Mouse (Mus musculus) kidney, adult 2 months (tissue): Measurements from ENCODE around the gene Abtb1. TPM values are rescaled to one million over a fixed set of nuclear protein-coding genes. Genes with fewer than 3 reads are reported as not detected.

Source experiments
- DNase-seq: peaks from one replicate; pipeline ENCODE4 v3.0.0; 2021
- H3K27ac ChIP-seq: fragments of 200-500 bp; 2 replicates; pipeline ENCODE4 v1.5.1; 2012; ENCODE audit warnings: low read depth, low read length, control low read depth, inconsistent platforms; ENCODE audit not compliant: insufficient read depth
- H3K27me3 ChIP-seq: fragments of 200-500 bp; replicated peaks from 2 replicates; pipeline ENCODE4 v1.6.1; 2012; ENCODE audit warnings: mild to moderate bottlenecking, moderate library complexity, low read length, inconsistent platforms; ENCODE audit not compliant: control insufficient read depth, insufficient read depth
- H3K36me3 ChIP-seq: fragments of 200-500 bp; 2 replicates; pipeline ENCODE4 v1.6.1; 2012; ENCODE audit warnings: mild to moderate bottlenecking, moderate library complexity, low read length, inconsistent platforms; ENCODE audit not compliant: control insufficient read depth, insufficient read depth
- H3K4me1 ChIP-seq: fragments of 200-500 bp; 2 replicates; pipeline ENCODE4 v1.6.1; 2011; ENCODE audit warnings: low read length; ENCODE audit not compliant: control insufficient read depth, insufficient read depth
- H3K4me3 ChIP-seq: fragments of 200-500 bp; 2 replicates; pipeline ENCODE4 v1.5.1; 2011; ENCODE audit warnings: mild to moderate bottlenecking, low read depth, low read length, control low read depth; ENCODE audit not compliant: insufficient read depth
- CTCF ChIP-seq: fragments of 200-500 bp; conservative IDR thresholded peaks from 2 replicates; pipeline ENCODE4 v1.5.1; 2011; ENCODE audit warnings: low read depth, mild to moderate bottlenecking, control low read depth, low read length, moderate library complexity, mixed read lengths; ENCODE audit not compliant: insufficient read depth, insufficient read length
- POLR2A ChIP-seq: fragments of 200-500 bp; IDR thresholded peaks from one replicate; pipeline ENCODE4 v1.6.1; 2011; ENCODE audit warnings: low read depth, low read length, control low read depth
- WGBS: fragments of 180-500 bp; shearing (Covaris S2); methylation state at CpG from one replicate; pipeline ENCODE4 v1.1.7; 2018; 5-methylcytosine and 5-hydroxymethylcytosine counted together
- polyA plus RNA-seq: library from polyadenylated mRNA; depleted of rRNA; stranded (reverse); fragments of >200 nt; gene quantifications from 2 replicates; pipeline ENCODE4 v1.2.3, GENCODE M21; 2012

Gene Abtb1
- polyA plus RNA-seq, 1 experiment, result 52.8 TPM

DNA sequence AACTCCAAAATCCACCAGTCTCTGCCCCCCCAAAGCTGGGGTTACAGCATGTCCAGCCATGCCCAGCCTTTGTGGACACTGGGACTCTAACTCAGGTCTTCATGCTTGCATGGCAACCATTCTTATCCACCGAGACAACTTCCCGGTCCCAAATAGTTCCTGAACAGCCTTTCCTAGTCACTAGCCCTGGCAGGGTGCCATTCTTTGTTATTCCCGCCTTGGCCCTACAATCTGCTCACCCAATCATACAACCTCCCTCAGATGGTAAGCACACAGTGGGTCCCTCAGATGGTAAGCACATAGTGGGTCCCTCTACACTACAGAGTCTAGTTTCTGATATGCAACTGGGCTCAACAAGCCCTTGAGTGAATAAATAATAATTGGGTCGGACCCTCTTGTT is 28.8 kb upstream of the Abtb1 start:
- no peak for TF ChIP-seq POLR2A
- TF ChIP-seq CTCF, result no peak
- H3K36me3 ChIP-seq, result no peaks in the 10 kb centered on the region
- no peak overlapping the region for H3K27ac ChIP-seq
- WGBS, result 63% methylated on average over 4 of the region's 4 CpGs
- no peaks in the 10 kb centered on the region for H3K4me1 ChIP-seq
- DNase-seq, result no peak
- no peaks in the 10 kb centered on the region for H3K27me3 ChIP-seq
- no peak overlapping the region for H3K4me3 ChIP-seq

DNA sequence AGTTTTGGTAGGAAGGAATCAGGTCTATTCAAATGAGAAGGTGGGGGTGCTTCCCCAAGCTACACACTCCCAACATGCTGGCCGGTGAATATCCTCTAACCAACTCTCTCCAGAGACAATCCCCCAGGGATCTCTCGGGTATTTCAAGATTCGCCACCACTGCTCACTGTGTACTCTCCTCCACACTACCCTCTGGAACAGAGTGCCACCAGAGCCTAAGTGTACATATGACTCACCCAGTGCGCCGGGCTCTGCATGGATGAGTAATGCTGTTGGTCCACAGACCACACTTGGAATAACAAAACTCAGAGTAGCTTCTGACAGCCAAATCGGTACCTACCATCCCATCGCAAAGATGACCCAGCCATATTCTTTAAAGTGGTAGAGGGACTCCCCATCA is 27.7 kb upstream of the Abtb1 start:
- H3K27ac ChIP-seq, result no peak overlapping the region
- no peak overlapping the region for H3K4me3 ChIP-seq
- no peaks in the 10 kb centered on the region for H3K36me3 ChIP-seq
- no peaks in the 10 kb centered on the region for H3K27me3 ChIP-seq
- DNase-seq, result no peak
- no peaks in the 10 kb centered on the region for H3K4me1 ChIP-seq
- TF ChIP-seq POLR2A (no peak), CTCF (no peak)
- 77% methylated on average over 7 of the region's 7 CpGs for WGBS

DNA sequence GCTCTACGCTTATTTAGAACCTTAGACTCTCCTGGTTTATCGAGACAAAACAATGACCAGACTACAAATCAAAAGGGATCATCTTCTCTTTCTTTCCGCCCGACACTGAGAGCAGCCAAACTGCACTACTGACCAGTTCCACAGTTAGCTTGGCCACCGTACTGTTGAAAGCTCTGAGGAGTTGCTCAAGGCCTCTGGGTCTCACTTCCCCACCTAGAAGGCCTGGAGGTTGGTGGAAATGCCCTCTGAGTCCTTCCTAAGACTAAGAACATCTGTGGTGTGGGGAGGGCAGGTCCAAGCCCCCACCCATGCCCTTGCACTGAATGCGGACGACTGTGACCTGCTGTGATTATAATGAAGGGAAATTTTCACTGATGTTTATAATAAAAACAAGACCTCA is 23.9 kb upstream of the Abtb1 start:
- Histone ChIP-seq H3K4me1 (no peaks in the 10 kb centered on the region), H3K27ac (no peak overlapping the region), H3K4me3 (no peak overlapping the region), H3K36me3 (no peaks in the 10 kb centered on the region), H3K27me3 (no peaks in the 10 kb centered on the region)
- DNase-seq, result no peak
- TF ChIP-seq CTCF, result no peak
- no peak for TF ChIP-seq POLR2A
- WGBS, result 73% methylated on average over 7 of the region's 7 CpGs

DNA sequence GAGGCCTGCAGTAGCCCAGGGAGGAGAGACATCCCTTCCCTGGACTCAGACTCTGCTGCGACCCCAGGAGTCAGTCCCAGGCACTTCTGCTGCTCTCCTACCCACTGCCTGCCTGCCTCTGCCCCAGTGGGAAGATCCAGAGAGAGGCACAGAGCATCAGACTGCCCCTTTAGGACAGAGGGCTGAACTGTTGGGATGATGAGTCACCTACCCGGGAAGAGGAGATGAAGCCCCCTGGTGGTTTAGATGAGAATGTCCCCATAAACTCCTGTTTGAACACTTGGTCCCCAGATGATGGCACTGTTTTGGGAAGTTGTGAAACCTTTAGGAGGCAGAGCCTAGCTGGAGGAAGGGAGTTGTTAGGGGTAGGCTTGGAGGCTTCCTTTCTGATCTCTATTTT is 19.1 kb upstream of the Abtb1 start:
- 27% methylated on average over 2 of the region's 2 CpGs for WGBS
- peak; percentile 44 for DNase-seq

DNA sequence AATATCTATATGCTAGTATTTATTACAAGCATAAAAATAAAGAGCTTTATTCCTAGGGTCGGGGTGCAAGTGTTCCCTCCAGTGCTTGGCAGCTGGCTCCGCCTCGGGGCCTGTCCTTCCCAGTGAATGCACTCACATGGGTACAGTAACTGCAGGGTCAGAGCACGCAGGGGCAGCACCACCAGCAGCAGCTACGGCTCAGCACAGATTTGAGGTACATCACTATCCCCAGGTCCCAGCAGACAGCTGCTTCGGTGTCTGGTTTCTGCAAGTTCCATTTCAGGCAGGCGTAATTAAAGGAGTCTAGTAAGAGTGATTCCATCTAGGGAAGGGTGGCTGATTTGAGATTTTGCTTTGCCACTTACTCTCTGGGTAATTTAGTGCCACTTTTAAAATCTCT is 16.6 kb upstream of the Abtb1 start:
- WGBS, result 67% methylated on average over 7 of the region's 7 CpGs
- TF ChIP-seq POLR2A, result no peak
- TF ChIP-seq CTCF, result no peak
- Histone ChIP-seq H3K27ac (no peak overlapping the region), H3K4me1 (peaks cover 5% of the 10 kb centered on the region; the same call in 1 of the 2 replicates), H3K4me3 (no peak overlapping the region), H3K27me3 (no peaks in the 10 kb centered on the region), H3K36me3 (no peaks in the 10 kb centered on the region)
- no peak for DNase-seq

More for the DNA sequence above, 19.1 kb upstream of the Abtb1 start:
- Histone ChIP-seq H3K27ac (no peak overlapping the region), H3K27me3 (no peaks in the 10 kb centered on the region), H3K36me3 (no peaks in the 10 kb centered on the region), H3K4me3 (no peak overlapping the region), H3K4me1 (peaks cover 5% of the 10 kb centered on the region; the same call in 1 of the 2 replicates)
- TF ChIP-seq POLR2A (no peak), CTCF (peak; percentile 53)

DNA sequence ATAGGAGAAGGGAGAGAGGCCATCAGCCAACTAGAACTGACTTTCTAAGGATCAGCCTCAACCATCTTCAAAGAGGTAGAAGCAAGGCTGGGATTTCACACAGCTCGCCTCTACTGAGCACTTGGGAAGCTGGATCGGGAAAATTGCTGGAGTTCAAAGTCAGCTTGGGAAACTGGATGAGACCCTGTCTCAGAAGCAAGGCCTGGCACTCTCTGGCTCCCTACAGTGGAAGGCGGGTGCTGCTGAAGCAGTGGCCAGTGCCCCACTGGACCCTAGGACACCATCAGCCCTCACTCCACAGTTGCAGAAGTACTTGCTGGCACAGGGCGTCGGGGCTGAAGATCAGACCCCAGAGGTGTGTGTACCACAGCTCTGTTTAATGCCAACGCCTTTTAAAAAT is 16.0 kb upstream of the Abtb1 start:
- Histone ChIP-seq H3K36me3 (no peaks in the 10 kb centered on the region), H3K4me3 (no peak overlapping the region), H3K27me3 (no peaks in the 10 kb centered on the region), H3K4me1 (peaks cover 5% of the 10 kb centered on the region; the same call in 1 of the 2 replicates), H3K27ac (no peak overlapping the region)
- 77% methylated on average over 6 of the region's 6 CpGs for WGBS
- DNase-seq, result no peak
- TF ChIP-seq CTCF (no peak), POLR2A (no peak)

DNA sequence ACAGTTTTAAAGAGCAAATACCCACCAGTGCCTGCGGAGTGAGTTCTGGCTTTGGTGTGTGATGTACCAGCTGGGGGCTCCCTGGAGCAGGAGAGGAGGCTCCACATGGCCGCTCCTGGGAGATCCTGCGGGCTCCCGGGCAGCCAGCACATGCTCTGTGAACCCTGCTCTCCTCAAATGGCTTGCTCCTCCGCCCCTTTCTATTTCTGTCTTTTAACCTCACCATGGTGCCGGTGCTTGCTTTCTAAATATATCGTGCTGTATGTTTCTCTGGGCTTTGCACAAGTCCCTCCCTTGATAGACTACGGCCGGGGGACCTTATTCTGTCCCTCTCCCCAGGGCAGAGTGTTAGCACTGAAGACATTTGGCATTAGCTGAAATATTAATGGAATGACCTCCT is 15.5 kb upstream of the Abtb1 start:
- peak; percentile 67 for DNase-seq
- Histone ChIP-seq H3K4me1 (peaks cover 5% of the 10 kb centered on the region; the same call in 1 of the 2 replicates), H3K27me3 (no peaks in the 10 kb centered on the region), H3K36me3 (no peaks in the 10 kb centered on the region), H3K4me3 (no peak overlapping the region), H3K27ac (no peak overlapping the region; the same call in 1 of the 2 replicates)
- WGBS, result 8% methylated on average over 9 of the region's 9 CpGs
- no peak for TF ChIP-seq POLR2A
- peak; percentile 31; the same call in 1 of the 2 replicates for TF ChIP-seq CTCF
